Mouse (Mus musculus): ENCODE measurements around the gene Fsd2. TPM values are rescaled to one million over a fixed set of nuclear protein-coding genes. Genes with fewer than 3 reads are reported as not detected.

Gene Fsd2
- total RNA-seq, 1 experiment from 2014 or later, result 0.85 TPM

Other genes with a start within 250 kb of the Fsd2 start
- 1,081 and 1,170 TPM in 2 replicates for gene Rps17, start 221.7 kb downstream of the Fsd2 start, total RNA-seq (2021)
- gene Cpeb1, start 111.5 kb downstream of the Fsd2 start, total RNA-seq (2021), result 29.2 and 39.0 TPM in 2 replicates
- 9.3 and 13.1 TPM in 2 replicates for gene Ap3b2, start 73.0 kb downstream of the Fsd2 start, total RNA-seq (2021)
- gene BC048679, start 68.7 kb downstream of the Fsd2 start, total RNA-seq (2021), result not detected in 2 replicates
- gene Whamm, start 4.3 kb upstream of the Fsd2 start, total RNA-seq (2021), result 21.4 and 25.0 TPM in 2 replicates
- 2.4 and 2.6 TPM in 2 replicates for gene Homer2, start 140.6 kb upstream of the Fsd2 start, total RNA-seq (2021)
- gene Ramac, start 196.0 kb upstream of the Fsd2 start, total RNA-seq (2021), result 46.5 and 55.8 TPM in 2 replicates
- gene 3110040N11Rik, start 222.5 kb upstream of the Fsd2 start, total RNA-seq (2021), result 41.1 and 48.2 TPM in 2 replicates